Mouse (Mus musculus) T-helper 1 cell (primary cell): ENCODE results near the gene Trmt1.

Experiments used
- in situ Hi-C: fragments of 300-600 bp; cut with MboI, MseI; formaldehyde crosslinking; loops from one replicate; pipeline ENCODE4 v1.15.1; 2025; ENCODE audit warnings: high pct_unique_total_duplicates

Trmt1 gene

DNA sequence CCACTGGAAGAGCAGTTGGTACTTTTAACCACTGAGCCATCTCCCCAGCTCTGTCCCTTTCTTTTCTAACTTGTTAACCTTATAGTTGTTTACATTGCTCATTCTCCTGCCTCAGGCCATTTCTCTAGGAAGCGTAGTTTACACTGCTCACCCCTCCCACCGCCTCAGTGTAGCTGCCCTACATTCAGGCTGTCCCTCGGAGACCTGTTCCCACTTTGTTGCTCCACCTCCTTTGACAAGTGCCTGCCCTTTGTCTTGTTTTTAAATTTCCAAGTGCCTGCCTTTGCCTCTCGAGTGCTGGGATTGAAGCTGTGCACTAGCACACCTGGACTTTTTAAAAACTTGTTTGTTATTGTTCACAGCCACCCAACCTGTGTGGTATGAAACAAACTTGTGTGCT is 7.2 kb downstream of the Trmt1 start:
- in situ Hi-C loops = no loop called here

DNA sequence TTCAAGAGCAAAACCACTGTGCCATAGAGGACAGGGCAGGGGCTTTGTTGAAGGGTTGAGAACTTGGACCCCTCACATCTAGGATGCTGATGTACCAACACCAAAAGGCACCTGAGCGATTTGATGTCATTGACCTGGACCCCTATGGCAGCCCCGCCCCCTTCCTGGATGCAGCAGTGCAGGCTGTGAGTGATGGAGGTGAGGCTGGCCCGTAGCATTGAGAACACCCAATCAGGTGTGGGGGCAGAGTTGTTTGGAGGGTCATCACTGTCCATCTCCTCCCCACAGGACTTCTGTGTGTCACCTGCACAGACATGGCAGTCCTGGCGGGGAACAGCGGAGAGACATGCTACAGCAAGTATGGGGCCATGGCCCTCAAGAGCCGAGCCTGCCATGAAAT is 9.0 kb downstream of the Trmt1 start:
- in situ Hi-C loops = no loop called here

DNA sequence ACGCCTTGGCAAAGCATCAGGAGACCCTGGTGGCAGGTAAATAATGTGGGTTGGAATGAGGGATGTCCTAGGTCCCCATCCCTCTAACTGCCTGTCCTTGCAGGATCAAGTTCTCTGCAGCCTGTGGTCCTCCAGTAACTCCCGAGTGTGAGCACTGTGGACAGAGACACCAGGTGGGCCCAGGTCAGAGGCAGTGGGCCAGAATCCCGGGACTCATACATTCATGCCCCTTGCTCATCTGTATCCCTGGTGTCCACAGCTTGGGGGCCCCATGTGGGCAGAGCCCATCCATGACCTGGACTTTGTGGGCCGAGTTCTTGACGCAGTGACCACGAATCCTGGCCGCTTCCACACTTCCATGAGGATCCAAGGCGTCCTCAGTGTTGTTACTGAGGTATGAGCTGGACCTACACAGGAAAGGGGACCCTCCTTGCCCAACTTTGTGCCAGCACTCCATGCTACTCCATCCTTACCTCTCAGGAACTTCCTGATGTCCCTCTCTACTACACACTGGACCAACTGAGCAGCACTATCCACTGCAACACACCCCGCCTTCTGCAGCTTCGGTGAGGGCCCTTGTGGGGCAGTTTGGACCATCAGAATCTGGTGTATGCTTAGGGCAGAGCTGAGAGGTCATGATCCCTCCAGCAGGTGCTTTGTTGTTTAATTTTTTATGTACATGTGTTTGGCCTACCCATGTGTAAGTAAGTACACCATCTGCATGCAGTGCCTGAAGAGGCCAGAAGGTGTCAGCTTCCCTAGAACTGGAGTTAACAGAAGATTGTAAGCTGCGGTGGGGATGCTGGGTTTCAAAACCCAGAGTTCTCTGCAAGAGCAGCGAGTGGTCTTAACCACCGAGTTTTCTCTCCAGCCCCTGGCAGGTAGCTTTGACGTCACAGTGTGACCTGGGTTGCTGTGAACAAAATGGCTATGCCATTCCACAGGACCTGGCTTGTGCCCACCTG is 11.3 kb downstream of the Trmt1 start:
- in situ Hi-C loops = no loop called here

DNA sequence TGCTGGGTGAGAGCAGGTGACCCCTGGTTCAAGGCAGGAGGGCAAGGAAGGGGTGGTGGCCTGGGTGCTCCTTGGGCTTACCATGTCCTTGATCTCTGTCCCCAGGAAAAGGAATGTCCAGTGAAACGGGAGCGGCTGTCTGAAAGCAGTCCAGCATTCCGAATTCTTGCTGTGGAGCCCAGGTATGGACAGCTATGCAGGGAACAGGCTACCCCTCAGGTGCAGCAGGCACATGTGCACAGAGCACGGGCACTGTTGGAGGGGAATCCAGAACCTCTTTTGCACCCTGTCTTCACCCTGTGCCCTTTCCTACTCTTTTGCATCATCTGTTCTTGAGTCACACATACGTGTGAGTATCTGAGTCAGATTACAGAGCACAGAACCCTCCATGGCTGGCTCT is 12.2 kb downstream of the Trmt1 start:
- in situ Hi-C loops = no loop called here

DNA sequence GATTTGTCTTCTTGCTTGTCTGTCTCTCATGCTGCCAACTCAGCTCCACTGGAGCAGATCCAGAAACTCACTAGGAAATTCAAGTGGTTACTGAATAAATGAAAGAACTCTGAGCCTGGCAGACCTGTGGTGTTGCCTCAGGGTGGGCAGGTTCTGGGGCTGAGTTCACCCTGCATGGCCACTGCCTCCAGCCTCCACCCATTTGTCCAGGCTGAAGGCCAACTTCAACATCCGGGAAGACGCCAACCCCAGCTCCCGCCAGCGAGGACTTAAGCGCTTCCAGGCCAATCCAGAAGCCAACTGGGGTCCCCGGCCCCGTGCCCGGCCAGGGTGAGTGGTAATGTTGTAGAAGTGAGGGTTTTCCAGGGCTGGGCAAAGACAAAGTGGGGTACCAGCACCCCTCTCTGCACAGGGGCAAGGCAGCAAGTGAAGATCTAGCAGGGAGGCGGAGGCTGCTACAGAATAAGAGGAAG is 12.9 kb downstream of the Trmt1 start:
- in situ Hi-C loops = no loop called here

DNA sequence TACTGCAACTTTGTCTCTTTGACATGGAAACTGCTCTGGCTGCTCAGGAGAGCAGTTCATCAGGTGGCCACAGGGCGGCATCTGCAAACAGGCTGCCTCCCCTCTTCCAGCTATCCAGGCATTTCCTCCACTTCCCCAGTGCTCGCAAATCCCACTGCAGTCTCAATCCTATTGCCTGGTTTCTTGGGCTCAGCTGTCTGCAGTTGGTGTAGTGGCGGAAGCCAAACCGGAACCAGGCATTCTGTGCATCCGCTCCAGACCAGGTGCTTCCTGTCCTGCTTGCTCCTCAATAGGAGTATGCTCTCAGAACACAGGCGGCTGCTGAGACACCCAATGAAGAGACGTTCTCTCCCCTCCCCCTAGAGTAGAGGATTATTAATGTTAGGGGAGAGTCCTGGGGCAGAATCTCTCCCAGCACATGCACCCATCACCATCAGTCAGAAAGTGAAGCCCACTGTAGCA is 13.8 kb downstream of the Trmt1 start:
- in situ Hi-C loops = no loop called here

DNA sequence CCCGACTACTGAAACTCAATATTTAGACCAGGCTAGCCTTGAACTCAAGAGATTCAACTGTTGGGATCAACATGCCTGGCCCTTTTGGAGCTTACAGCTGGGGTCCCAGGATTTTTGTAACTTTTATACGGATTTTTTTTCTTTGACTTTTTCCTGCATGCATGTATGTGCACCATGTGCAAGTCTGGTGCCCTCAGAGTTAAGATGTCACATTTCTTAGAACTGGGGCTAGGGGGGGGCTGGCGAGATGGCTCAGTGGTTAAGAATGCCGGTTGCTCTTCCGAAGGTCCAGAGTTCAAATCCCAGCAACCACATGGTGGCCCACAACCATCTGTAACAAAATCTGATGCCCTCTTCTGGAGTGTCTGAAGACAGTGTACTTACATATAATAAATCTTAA is 14.4 kb downstream of the Trmt1 start:
- in situ Hi-C loops = no loop called here

DNA sequence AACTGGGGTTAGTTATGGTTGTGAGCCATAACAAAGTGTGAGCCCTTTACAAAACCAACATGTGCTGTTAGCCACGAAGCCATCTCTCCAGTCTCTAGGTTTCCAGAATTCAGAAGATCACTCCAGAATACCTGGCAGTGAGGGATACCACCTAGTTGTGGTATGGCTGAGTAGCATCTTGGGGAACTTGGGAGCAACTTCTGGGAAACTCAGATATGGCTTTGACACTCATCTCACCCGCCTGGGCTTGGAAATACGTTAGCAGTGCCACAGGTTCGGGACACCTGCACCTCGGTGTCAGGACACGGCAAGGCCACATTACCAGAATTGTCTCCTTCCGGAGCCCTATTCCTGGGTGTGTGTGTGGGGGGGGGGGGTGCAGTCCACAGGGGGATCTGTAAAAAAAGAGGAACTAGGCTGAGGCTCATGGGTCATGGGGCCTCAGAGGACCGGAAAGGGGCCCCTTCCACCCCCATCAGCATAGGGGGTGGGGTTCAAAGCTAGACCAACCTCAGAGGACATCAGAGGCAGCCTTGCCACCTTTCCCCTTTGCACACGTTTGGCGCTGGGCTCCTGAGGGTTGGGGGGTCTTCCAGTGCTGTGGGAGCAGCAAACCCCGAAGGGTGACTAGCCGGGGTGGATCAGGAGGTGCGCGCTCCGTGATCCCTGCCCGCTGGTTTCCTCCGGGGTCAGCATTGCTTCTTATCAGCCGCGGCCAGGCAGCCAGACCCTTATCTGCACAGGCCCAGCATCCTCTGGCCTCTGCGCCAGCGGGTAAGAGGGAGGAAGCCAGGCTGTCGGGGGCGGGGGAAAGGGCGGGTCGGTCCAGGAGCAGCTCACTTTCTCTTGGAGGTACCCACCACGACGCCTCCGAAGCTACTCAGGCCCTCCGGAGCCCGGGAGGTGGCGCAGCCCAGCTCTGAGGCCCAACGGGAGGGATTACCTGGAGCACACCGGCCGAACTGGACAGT is 15.1 kb downstream of the Trmt1 start, which contains the start of gene Lyl1:
Gene Lyl1, plus strand, starts transcription at position 517 of the 971 bp plus-strand sequence.
- in situ Hi-C loops = no loop called here

DNA sequence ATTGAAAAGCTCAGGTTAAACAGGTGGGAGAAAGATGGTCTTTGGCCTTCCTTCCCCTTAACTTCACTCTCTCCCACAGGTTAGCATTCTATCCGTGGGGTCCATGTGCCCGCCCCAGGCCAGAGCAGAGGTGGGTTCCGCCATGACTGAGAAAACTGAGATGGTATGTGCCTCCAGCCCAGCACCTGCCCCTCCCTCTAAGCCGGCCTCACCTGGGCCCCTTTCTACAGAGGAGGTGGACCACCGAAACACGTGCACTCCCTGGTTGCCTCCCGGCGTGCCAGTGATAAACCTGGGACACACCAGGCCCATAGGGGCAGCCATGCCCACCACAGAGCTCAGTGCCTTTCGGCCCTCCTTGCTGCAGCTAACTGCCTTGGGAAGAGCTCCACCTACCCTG is 16.5 kb downstream of the Trmt1 start:
- in situ Hi-C loops = no loop called here

DNA sequence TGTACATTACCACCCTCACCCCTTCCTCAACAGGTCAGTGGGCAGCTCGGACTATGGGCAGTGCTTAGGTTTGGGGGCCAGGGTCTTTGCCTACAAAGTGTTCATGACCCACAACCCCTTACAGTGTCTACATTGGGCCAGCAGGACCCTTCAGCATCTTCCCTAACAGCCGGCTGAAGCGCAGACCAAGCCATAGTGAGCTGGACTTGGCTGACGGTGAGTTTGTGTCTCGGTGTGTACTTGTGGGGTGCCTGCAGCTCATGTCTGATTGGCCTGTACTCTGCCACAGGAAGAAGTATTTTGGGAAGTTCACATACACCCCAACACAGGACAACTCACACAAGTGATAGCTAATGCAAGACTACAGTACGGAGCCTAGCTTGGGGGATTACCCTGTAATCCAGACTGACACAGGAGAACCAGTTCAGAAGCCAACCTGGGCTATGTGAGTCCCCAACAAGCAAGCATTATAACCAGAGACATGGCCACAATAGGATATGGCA is 16.9 kb downstream of the Trmt1 start:
- in situ Hi-C loops = no loop called here

DNA sequence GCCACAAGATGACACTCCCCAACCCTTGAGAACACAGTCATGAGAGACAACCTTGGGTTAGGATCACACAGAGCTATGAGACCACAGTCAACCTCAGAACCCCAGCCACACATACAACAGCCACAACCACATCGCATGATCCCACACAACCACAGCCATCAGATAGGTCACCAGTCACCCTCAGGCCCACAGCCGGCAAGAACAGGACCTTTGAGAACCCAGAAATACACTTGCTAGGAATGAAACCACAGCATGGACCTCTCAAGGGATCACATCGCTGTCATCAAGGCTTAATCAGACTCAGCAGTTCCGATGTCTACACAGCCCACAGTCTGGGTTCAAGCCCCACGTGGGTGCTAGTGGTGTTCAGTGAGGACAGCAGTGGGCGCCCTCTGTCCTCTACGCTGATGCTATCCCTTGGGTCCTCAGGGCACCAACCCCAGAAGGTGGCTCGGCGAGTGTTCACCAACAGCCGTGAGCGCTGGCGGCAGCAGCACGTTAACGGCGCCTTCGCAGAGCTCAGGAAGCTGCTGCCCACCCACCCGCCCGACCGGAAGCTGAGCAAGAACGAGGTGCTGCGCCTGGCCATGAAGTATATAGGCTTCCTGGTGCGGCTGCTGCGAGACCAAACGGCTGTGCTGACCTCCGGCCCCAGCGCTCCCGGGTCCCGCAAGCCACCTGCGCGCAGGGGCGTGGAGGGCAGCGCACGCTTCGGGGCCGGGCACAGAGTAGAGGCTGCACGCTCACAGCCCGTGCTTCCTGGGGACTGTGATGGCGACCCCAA is 17.6 kb downstream of the Trmt1 start:
- in situ Hi-C loops = no loop called here

DNA sequence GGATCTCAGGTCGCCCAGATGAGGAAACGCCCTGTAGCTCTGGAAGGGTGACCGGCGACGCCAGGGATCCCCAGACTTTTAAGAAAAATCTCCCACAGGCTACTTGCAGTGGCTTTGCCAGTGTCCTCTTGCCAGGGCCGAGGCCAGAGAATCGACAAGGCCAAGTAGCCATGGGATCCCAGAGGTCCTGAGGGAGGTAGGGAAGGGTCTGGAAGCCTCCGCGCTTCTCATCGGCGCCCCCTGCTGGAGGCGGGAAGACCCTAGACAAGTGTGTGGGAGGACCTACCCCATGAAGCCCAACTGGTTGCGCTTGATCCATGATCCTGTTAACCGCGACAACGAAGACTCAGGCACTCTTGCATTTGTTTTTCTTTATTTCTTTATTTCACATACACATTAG is 18.2 kb downstream of the Trmt1 start:
- in situ Hi-C loops = no loop called here

DNA sequence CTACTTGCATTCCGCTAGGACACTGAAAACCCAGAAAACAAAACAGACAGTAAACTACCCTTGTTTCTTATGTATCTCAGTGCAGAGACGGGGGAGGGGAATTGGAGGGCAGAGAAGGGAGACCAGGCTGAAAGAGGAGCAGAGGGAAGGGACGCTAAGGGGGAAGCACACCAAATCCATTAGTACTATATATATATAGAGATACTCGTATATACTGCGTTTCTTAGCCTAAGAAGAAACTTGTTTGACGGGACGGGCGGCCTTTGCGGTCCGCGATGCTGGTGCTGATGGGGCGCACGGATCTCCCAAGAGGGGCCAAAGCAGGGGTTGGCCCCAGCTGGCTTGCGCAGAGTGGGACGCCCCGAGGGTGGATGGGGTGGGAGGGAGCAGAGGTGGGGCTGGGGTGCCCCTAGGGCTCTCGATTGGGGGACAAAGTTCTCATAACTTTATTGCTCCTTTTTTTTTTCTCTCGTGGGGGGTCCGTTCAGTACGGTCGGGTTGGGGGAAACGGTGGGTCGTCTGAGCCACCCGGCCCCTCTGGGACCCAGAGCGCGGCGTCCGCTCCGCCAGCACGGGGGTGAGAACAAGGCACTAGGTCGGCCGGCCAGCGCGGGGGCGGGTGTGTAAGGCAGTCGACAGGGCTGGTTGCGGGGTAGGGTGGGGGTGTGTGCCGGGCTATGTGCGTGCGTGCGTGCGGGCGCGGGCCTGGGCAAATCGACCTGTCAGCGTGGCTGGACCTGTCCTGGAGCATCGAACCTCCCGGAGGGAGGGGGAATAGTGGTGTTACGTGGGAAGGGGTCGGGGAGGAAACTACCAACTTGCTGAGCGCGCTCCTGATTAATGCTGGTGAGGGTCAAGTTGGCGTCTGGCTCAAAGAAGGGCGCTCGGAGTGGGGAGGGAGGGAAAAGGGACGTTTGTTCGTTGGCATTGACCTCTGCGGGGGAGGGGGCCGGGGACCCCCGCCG is 19.0 kb downstream of the Trmt1 start:
- in situ Hi-C loops = no loop called here

DNA sequence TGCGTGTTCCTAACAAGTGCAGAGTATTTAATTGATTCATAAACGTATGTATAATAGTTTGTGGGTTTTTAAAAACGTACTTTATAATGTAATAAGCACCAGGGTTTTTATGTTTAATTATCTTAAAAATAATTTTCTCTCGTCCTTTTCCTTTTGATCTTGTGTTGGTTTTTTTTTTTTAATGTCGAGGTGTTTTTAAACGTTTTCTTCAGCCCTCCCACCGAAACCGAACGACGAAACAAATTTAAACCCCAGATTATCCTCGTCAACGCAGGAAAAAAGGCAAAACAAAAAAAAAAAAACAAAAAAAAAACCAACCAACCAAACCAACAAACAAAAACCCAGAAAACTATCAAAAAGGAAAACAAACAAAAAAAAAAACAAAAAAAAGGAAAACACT is 19.9 kb downstream of the Trmt1 start:
- in situ Hi-C loops = no loop called here

DNA sequence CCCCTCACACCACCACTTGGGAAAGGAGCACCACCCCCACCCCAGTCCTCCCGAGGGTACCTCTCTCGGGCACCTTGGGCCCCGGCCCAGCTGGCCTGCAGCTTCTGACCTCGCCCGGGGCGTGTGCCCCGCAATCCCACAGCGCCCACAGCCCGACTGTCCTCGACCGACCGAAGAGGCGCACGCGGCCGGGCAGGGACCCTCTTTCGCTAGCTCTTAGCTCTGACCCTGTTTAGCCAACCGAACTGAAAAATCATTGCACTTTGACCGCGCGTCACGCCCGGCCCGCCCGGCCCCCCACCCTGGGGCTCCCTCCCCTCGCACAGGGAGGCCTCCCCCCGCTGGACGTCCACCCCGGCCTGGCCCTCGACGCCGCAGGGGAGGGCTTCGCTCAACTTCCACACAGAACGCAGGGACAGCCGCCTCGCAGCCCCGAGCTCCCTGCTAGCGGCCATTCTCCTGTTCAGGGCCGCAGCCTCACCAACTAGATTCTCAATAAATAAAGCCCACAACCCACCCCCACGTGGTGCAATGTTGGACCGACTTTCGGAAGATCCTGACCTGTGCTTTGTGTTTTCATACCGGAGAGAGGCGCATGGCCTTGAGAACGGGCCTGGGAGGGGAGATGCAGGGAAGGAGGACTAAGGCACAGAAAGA is 20.6 kb downstream of the Trmt1 start:
- in situ Hi-C loops = no loop called here

DNA sequence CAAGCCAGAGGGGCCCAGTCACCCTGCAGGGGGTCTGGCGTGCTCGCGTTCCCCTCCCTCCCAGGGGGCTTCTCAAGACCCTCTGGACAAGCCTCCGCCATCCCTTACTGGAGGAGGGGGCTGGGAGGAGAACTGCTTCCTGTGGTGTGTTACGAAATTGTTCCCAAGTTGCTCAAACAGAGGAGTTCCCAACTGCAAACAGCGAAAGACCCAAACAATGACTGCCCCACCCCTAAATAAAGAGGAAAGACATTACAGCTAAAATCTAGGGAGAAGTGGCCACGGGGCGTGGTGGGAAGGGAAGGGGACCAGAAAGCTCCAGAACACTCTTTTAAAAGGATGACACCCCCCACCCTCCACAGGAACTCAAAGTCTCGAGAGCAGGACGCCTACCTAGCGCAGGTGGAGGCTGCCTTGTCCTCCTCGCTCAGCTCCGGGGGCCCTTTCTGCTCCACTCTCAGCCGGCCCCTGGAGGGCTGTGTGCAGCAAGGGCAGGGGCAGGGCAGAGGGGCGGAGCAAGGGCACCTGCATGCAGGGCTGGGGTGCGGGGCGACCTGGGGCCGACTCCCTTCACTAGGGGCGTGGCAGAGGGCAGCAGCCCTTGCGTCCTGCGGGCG is 21.3 kb downstream of the Trmt1 start:
- in situ Hi-C loops = no loop called here

DNA sequence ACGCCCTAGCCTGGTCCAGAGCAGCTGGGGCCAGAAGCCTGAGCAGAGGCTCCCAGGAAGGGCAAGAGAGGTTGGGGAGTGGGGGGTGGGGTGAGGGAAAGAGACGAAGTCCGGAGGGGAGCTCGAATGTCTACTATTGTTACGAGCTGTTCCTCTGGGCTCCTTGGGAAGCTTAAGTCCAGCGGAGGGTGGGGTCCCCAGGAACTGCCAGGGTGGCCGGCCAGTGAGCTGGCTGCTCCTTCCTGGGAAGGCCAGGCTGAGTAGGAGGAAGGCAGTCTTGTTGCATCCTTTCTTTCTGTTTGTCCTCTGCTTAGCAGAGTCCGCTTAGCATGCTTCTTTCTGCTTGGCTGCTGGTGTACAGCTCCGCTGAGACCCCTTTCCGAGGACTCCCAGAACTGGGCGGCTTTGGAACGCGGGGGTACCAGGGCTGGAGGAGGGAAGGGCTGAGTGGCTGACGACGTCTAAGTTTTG is 22.0 kb downstream of the Trmt1 start:
- in situ Hi-C loops = no loop called here

DNA sequence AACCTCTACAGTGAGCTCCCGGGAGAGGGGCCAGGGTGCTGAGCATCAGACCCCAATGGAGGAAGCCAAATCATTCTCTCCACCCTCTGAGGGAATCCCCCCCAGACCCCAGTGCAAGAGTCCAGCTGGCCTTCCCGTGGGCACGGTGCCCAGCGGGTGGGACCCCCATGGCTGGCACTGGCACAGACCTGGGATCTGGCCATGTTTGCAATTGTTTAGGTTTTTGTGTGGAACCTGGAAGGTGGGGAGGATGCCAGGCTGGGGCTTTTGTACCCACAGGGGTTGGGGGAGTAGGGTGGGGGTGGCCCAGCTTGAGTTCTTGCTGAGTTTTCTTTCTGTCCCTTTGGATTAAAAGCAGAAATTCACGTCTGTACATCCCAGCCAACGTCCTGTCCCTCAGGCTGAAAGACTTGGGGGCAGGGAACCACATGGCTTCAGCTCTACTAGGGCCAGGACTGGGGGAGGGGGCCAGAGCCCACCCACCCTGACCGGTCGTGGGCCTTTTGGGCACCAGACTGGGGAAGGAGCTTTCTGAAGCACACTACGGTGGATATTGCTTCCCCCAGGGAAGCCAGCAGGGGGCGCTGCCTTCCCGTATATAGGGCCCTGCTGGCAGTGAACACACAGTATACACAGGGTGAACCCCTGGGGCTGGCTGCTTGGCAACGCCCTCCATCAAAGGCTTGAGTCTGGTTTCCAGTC is 22.8 kb downstream of the Trmt1 start:
- in situ Hi-C loops = no loop called here
